Mouse (Mus musculus): ENCODE results near the gene Cldn10. TPM values are rescaled to one million over a fixed set of nuclear protein-coding genes. Genes with fewer than 3 reads are reported as not detected.
"Not testable (repeated sequence)": the region's sequence is repeated elsewhere in the genome, so short reads cannot be mapped to it uniquely, and the experiment has no call there.

Cldn10 gene
- polyA plus RNA-seq, 1 experiment from 2014 or later, result 14.2 TPM

GRCm38 (mm10) chr14:118803936-118804335, 16.2 kb downstream of the Cldn10 start:
- Histone ChIP-seq H3K4me1 (ENCODE audit: control insufficient read depth, insufficient read depth, low read length) (no peaks in the 10 kb centered on the region), H3K27me3 (ENCODE audit: control insufficient read depth, insufficient read depth, low read length) (no peaks in the 10 kb centered on the region), H3K9ac (replicated peaks; ENCODE audit: low read depth, low read length) (no peak overlapping the region), H3K9me3 (ENCODE audit: control insufficient read depth, low read depth, low read length) (no peaks in the 10 kb centered on the region), H3K36me3 (ENCODE audit: control insufficient read depth, insufficient read depth, low read length) (no peaks in the 10 kb centered on the region), H3K4me3 (ENCODE audit: low read depth, low read length) (no peak overlapping the region), H3K4me2 (replicated peaks; ENCODE audit: low read depth, low read length) (no peak overlapping the region), H3K27ac (ENCODE audit: low read length) (no peak overlapping the region)
- ATAC-seq (ENCODE audit: insufficient number of reproducible peaks, insufficient read depth, low FRiP score, low read depth), result no peak
- WGBS, result 47% methylated on average over 7 of the region's 7 CpGs

DNA sequence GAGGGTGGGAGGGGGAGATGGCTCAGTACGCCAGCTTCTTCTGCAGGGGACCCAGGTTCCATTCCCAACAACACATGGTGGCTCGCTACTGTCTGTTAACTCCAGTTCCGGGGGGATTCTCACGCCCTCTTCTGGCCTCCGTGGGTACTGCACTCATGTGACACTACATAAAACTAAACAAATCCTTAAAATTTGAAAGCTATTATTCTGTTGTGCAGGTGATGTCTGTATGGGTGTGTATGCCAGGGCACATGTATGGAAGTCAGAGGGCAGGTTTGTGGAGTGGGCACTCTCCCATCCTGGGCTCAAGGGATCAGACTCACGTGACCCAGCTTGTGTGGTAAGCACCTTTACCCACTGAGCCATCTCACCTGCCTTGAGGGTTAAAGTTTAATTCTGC, 16.6 kb downstream of the Cldn10 start:
- no peak overlapping the region for H3K27ac ChIP-seq (ENCODE audit: low read length)
- no peaks in the 10 kb centered on the region for H3K27me3 ChIP-seq (ENCODE audit: control insufficient read depth, insufficient read depth, low read length)
- H3K9me3 ChIP-seq (ENCODE audit: control insufficient read depth, low read depth, low read length), result no peaks in the 10 kb centered on the region
- H3K9ac ChIP-seq (replicated peaks; ENCODE audit: low read depth, low read length), result no peak overlapping the region
- H3K4me3 ChIP-seq (ENCODE audit: low read depth, low read length), result no peak overlapping the region
- no peaks in the 10 kb centered on the region for H3K4me1 ChIP-seq (ENCODE audit: control insufficient read depth, insufficient read depth, low read length)
- H3K4me2 ChIP-seq (replicated peaks; ENCODE audit: low read depth, low read length), result no peak overlapping the region
- no peak for ATAC-seq (ENCODE audit: insufficient number of reproducible peaks, insufficient read depth, low FRiP score, low read depth)
- no peaks in the 10 kb centered on the region for H3K36me3 ChIP-seq (ENCODE audit: control insufficient read depth, insufficient read depth, low read length)
- 41% methylated on average over 6 of the region's 6 CpGs for WGBS

GRCm38 (mm10) chr14:118807653-118808052, 19.9 kb downstream of the Cldn10 start:
- Histone ChIP-seq H3K36me3 (ENCODE audit: control insufficient read depth, insufficient read depth, low read length) (no peaks in the 10 kb centered on the region), H3K9me3 (ENCODE audit: control insufficient read depth, low read depth, low read length) (no peaks in the 10 kb centered on the region), H3K27me3 (ENCODE audit: control insufficient read depth, insufficient read depth, low read length) (no peaks in the 10 kb centered on the region), H3K4me3 (ENCODE audit: low read depth, low read length) (no peak overlapping the region), H3K27ac (ENCODE audit: low read length) (no peak overlapping the region), H3K4me1 (ENCODE audit: control insufficient read depth, insufficient read depth, low read length) (no peaks in the 10 kb centered on the region), H3K9ac (replicated peaks; ENCODE audit: low read depth, low read length) (no peak overlapping the region), H3K4me2 (replicated peaks; ENCODE audit: low read depth, low read length) (no peak overlapping the region)
- no peak for ATAC-seq (ENCODE audit: insufficient number of reproducible peaks, insufficient read depth, low FRiP score, low read depth)
- WGBS, result 80% methylated on average over 5 of the region's 5 CpGs

DNA sequence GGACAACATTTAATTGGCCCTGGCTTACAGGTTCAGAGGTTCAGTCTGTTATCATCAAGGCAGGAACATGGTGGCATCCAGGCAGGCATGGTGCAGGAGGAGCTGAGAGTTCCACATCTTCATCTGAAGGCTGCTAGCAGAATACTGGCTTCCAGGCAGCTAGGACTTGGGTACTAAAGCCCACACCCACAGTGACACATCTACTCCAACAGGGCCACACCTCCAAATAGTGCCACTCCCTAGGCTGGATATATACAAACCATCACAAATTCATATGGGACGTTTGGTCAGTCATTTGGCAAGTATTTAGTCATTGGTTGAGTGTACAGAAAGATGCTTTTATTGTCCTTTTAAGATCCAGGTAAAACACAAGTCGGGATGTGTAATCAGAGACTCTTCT, 20.5 kb downstream of the Cldn10 start:
- not testable (repeated sequence) for H3K27me3 ChIP-seq (ENCODE audit: control insufficient read depth, insufficient read depth, low read length); H3K9ac ChIP-seq (replicated peaks; ENCODE audit: low read depth, low read length); H3K27ac ChIP-seq (ENCODE audit: low read length); ATAC-seq (ENCODE audit: insufficient number of reproducible peaks, insufficient read depth, low FRiP score, low read depth); H3K4me3 ChIP-seq (ENCODE audit: low read depth, low read length); H3K4me1 ChIP-seq (ENCODE audit: control insufficient read depth, insufficient read depth, low read length); H3K4me2 ChIP-seq (replicated peaks; ENCODE audit: low read depth, low read length); H3K9me3 ChIP-seq (ENCODE audit: control insufficient read depth, low read depth, low read length); H3K36me3 ChIP-seq (ENCODE audit: control insufficient read depth, insufficient read depth, low read length)
- WGBS, result 73% methylated on average over 2 of the region's 2 CpGs

GRCm38 (mm10) chr14:118809686-118810085, 22.0 kb downstream of the Cldn10 start:
- no peak overlapping the region for H3K9ac ChIP-seq (replicated peaks; ENCODE audit: low read depth, low read length)
- 81% methylated on average over 4 of the region's 4 CpGs for WGBS
- H3K27me3 ChIP-seq (ENCODE audit: control insufficient read depth, insufficient read depth, low read length), result no peaks in the 10 kb centered on the region
- no peak overlapping the region for H3K4me3 ChIP-seq (ENCODE audit: low read depth, low read length)
- no peaks in the 10 kb centered on the region for H3K4me1 ChIP-seq (ENCODE audit: control insufficient read depth, insufficient read depth, low read length)
- no peaks in the 10 kb centered on the region for H3K9me3 ChIP-seq (ENCODE audit: control insufficient read depth, low read depth, low read length)
- ATAC-seq (ENCODE audit: insufficient number of reproducible peaks, insufficient read depth, low FRiP score, low read depth), result no peak
- no peak overlapping the region for H3K4me2 ChIP-seq (replicated peaks; ENCODE audit: low read depth, low read length)
- H3K36me3 ChIP-seq (ENCODE audit: control insufficient read depth, insufficient read depth, low read length), result no peaks in the 10 kb centered on the region
- H3K27ac ChIP-seq (ENCODE audit: low read length), result no peak overlapping the region

GRCm38 (mm10) chr14:118811256-118811655, 23.5 kb downstream of the Cldn10 start:
- not testable (repeated sequence) for ATAC-seq (ENCODE audit: insufficient number of reproducible peaks, insufficient read depth, low FRiP score, low read depth); H3K9me3 ChIP-seq (ENCODE audit: control insufficient read depth, low read depth, low read length); H3K36me3 ChIP-seq (ENCODE audit: control insufficient read depth, insufficient read depth, low read length); H3K9ac ChIP-seq (replicated peaks; ENCODE audit: low read depth, low read length); H3K4me3 ChIP-seq (ENCODE audit: low read depth, low read length); H3K27me3 ChIP-seq (ENCODE audit: control insufficient read depth, insufficient read depth, low read length); H3K4me1 ChIP-seq (ENCODE audit: control insufficient read depth, insufficient read depth, low read length); H3K27ac ChIP-seq (ENCODE audit: low read length); H3K4me2 ChIP-seq (replicated peaks; ENCODE audit: low read depth, low read length)

DNA sequence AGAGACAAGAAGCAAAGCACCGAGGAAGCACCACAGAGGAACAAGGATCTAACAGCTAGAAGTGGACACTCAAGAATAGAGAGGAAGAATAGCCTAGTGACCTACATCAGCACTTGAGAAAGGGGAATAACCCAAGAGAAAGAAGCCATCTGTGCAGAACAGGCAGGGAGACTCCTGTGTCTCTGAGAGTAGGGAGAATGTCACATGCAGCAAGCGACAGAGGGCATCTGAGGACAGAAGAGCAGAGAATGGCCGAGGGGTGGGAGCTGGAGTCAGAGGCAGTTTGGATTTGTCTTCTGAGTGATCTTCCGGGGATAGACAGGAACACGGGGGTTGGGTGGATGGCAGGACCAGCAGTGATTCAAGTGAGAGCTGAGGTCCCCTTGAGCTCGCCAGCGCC, 25.4 kb downstream of the Cldn10 start:
- H3K27me3 ChIP-seq (ENCODE audit: control insufficient read depth, insufficient read depth, low read length), result no peaks in the 10 kb centered on the region
- 74% methylated on average over 7 of the region's 7 CpGs for WGBS

DNA sequence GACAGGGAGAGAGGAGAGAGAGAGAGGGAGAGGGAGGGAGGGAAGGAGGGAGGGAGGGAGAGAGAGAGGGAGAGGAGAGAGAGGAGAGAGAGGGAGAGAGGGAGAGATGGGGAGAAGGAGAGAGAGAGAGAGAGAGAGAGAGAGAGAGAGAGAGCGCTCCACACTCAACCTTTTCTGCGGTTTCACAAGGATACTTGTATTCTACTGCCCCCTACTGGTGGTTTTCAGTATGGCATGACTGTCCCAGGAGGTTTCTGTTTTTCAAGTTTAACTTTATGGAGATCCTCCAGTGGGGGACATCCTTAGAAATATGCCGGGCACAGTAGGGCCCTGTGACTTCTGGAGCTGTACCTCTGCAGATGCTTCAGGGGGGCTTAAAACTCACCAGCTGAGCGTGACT, 28.8 kb downstream of the Cldn10 start:
- Histone ChIP-seq H3K9ac (replicated peaks; ENCODE audit: low read depth, low read length) (no peak overlapping the region), H3K27me3 (ENCODE audit: control insufficient read depth, insufficient read depth, low read length) (no peaks in the 10 kb centered on the region), H3K27ac (ENCODE audit: low read length) (no peak overlapping the region), H3K4me2 (replicated peaks; ENCODE audit: low read depth, low read length) (no peak overlapping the region), H3K9me3 (ENCODE audit: control insufficient read depth, low read depth, low read length) (no peaks in the 10 kb centered on the region), H3K36me3 (ENCODE audit: control insufficient read depth, insufficient read depth, low read length) (no peaks in the 10 kb centered on the region), H3K4me1 (ENCODE audit: control insufficient read depth, insufficient read depth, low read length) (no peaks in the 10 kb centered on the region), H3K4me3 (ENCODE audit: low read depth, low read length) (no peak overlapping the region)
- no peak for ATAC-seq (ENCODE audit: insufficient number of reproducible peaks, insufficient read depth, low FRiP score, low read depth)
- 19% methylated on average over 4 of the region's 4 CpGs for WGBS

More for the DNA sequence above, 25.4 kb downstream of the Cldn10 start:
- Histone ChIP-seq H3K27ac (ENCODE audit: low read length) (no peak overlapping the region), H3K9me3 (ENCODE audit: control insufficient read depth, low read depth, low read length) (no peaks in the 10 kb centered on the region), H3K4me3 (ENCODE audit: low read depth, low read length) (no peak overlapping the region), H3K4me2 (replicated peaks; ENCODE audit: low read depth, low read length) (no peak overlapping the region), H3K9ac (replicated peaks; ENCODE audit: low read depth, low read length) (no peak overlapping the region), H3K36me3 (ENCODE audit: control insufficient read depth, insufficient read depth, low read length) (no peaks in the 10 kb centered on the region), H3K4me1 (ENCODE audit: control insufficient read depth, insufficient read depth, low read length) (no peaks in the 10 kb centered on the region)
- ATAC-seq (ENCODE audit: insufficient number of reproducible peaks, insufficient read depth, low FRiP score, low read depth), result no peak

DNA sequence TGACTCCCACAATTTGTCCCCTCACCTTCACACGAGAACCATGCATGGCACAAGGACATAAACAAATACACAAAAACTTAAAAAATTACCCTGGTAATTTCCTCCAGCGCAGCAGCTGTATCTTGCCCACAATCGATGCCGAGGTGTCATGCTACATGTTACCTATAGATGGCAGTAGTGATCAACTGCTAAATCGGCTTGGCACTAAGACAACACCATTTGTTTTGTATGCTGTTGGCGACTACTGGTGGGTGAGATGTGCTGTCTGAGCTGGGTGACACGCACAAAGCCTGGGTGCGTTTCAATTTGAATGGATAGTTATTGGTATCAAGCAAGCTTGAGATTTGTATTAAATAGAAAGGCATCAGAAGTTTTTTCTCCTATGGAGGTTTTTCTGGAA, 32.4 kb downstream of the Cldn10 start:
- H3K27ac ChIP-seq (ENCODE audit: low read length), result no peak overlapping the region
- H3K9me3 ChIP-seq (ENCODE audit: control insufficient read depth, low read depth, low read length), result no peaks in the 10 kb centered on the region
- no peak overlapping the region for H3K4me2 ChIP-seq (replicated peaks; ENCODE audit: low read depth, low read length)
- H3K36me3 ChIP-seq (ENCODE audit: control insufficient read depth, insufficient read depth, low read length), result no peaks in the 10 kb centered on the region
- no peak overlapping the region for H3K4me3 ChIP-seq (ENCODE audit: low read depth, low read length)
- no peak overlapping the region for H3K9ac ChIP-seq (replicated peaks; ENCODE audit: low read depth, low read length)
- no peak for ATAC-seq (ENCODE audit: insufficient number of reproducible peaks, insufficient read depth, low FRiP score, low read depth)
- WGBS, result 10% methylated on average over 8 of the region's 8 CpGs
- no peaks in the 10 kb centered on the region for H3K27me3 ChIP-seq (ENCODE audit: control insufficient read depth, insufficient read depth, low read length)
- no peaks in the 10 kb centered on the region for H3K4me1 ChIP-seq (ENCODE audit: control insufficient read depth, insufficient read depth, low read length)
